Mouse (Mus musculus): ENCODE measurements around the gene Loxl3. TPM values are rescaled to one million over a fixed set of nuclear protein-coding genes. Genes with fewer than 3 reads are reported as not detected.

The Loxl3 gene
- total RNA-seq, 2 experiments from 2014 or later, result 6.0 to 6.8 TPM

DNA sequence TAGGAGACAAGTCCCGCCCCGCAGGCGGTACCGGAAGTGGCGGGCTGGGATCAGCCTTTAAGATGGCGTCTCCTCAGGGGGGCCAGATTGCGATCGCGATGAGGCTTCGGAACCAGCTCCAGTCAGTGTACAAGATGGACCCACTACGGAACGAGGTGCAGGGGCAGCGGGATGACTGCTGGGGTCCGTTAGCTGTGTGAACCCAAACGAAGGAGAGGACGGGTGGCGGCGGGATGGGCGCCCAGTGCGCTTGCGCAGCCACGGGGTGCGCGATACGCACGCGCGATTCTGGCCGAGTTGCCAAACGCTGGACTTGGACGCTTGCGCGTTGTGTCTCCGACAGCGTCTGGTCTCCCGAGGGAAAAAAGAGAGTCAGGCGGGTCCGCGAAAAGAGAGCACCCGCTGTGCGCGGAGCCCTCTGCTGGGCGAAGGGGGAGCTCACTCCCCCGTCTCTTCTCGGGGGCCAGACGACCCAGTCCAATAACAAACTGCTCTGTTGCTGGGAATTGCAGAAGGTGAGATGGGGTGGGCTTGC is 44.4 kb downstream of the Loxl3 start:
- peak; percentile 99 to 100 for DNase-seq
- intact Hi-C loops (cut with DNase I), result loop anchor here (1.0 kb wide), 1 partner anchor 22 kb away; no protein-coding TSS in a partner anchor

- DNase-seq, result no peak
- intact Hi-C loops (cut with DNase I), result no loop called here
Measured at GRCm38 (mm10) chr6:83080210-83080609, 46.2 kb downstream of the Loxl3 start.

GRCm38 (mm10) chr6:83083497-83083896 is 49.5 kb downstream of the Loxl3 start:
- intact Hi-C loops (cut with DNase I), result no loop called here
- DNase-seq, result no peak

- DNase-seq, result no peak
- intact Hi-C loops (cut with DNase I), result no loop called here
Measured at GRCm38 (mm10) chr6:83084477-83084876, 50.5 kb downstream of the Loxl3 start.

GRCm38 (mm10) chr6:83086121-83087035 is 52.4 kb downstream of the Loxl3 start, which contains the start of gene Lbx2:
Lbx2 (plus strand) TSS chr6:83086367.
- intact Hi-C loops (cut with DNase I), result no loop called here
- peak in 1 of 2 experiments; percentile 24 for DNase-seq

DNA sequence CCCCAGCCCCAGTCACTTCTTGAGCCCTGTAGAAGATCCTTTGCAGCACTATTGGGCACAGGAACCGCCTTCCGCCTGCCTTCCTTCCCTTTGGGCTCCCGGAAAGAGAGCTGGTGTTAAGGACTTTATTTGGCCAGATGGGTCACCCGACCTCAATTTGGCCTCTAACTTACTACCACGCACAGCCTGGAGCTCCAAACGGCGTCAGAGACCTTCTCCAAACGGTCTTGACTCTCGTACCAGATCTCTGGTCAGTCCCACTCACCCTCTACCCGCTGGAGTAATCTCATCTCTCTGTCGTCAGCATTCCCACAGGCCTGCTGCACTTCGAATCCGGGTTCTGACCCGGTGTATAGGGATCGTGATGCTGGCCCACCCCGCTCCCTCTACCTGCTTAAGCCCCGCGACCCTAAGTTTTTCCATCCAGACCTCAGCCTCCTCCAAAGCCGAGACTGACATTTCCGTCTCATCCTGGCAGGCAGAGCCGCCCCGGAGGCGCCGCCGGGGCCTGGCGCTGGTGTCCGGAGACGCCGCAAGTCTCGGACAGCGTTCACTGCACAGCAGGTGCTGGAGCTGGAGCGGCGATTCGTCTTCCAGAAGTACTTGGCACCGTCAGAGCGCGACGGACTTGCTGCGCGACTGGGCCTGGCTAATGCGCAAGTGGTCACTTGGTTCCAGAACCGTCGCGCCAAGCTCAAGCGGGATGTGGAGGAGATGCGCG is 53.4 kb downstream of the Loxl3 start:
- peak; percentile 39 to 56 for DNase-seq
- intact Hi-C loops (cut with DNase I), result no loop called here

DNA sequence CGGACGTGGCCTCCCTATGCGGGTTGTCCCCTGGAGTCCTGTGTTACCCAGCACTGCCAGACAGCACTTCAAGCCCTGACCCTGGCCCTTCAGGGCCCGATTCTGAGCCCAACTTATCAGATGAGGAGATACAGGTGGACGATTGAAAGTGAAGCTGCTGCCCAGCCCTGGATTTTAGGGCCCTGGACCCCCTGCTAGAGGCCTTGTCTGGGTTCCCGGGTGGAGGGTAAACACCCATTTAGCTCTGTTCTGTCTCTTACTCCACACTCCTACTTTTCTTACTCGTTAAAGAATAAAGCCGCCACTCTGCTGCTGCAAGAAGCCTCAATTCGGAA is 53.9 kb downstream of the Loxl3 start:
- no peak for DNase-seq

GRCm38 (mm10) chr6:83092416-83093127 is 58.6 kb downstream of the Loxl3 start:
- intact Hi-C loops (cut with DNase I), result no loop called here
- DNase-seq, result peak; percentile 46 to 54

More for the DNA sequence above, 53.9 kb downstream of the Loxl3 start:
- intact Hi-C loops (cut with DNase I), result no loop called here

DNA sequence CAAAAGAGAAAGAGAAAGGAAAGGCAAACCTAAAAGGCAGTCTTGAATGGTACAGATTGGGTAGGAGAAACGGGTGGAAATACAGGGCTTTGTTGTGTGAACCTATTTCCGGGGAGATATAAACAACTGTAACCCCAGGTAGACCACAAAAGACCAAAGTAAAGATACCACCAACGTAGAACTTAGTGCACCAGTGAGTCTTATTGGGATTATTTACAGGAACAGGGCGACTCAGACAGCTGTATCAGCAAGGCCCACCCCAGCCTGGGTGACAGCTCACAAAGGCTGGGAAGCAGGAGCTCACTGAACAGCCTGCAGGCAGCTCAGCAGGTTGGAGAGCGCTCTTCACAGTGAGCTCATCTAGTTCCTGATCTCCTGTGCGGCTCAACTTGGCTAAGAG is 62.0 kb downstream of the Loxl3 start:
- DNase-seq, result no peak
- intact Hi-C loops (cut with DNase I), result no loop called here

DNA sequence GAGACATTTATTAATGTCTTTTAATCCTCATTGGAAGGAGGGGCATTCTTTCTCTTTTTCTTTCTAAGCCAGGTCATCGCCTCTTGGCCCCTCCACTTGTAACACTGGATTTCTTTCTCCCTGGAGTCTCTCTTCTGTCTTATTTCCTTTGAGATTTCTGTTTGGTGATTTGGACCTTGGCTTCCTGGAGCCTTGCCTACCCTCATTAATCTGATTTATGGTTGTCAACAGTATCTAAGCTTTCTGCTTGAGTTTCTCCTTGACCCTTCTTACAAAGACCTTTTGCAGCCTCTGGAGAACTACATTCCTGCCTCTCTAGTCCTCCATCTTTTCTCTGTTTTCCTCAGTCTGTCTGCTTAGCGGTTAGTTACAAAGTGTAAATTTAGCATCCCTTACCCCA is 64.4 kb downstream of the Loxl3 start:
- no peak for DNase-seq
- intact Hi-C loops (cut with DNase I), result no loop called here

GRCm38 (mm10) chr6:83101316-83101687 is 67.3 kb downstream of the Loxl3 start, which contains the start of the genes Ccdc142 and Gm42688:
Ccdc142 (plus strand) TSS chr6:83101601.
Gm42688 (plus strand) TSS chr6:83101617.
- intact Hi-C loops (cut with DNase I), result loop anchor here (1.0 to 2.0 kb wide), 2 partner anchors 47 to 105 kb away; partner anchors contain the start of genes Aup1 and Htra2
- peak; percentile 93 to 94 for DNase-seq

- intact Hi-C loops (cut with DNase I), result loop anchor here (1.0 to 2.0 kb wide), 2 partner anchors 47 to 106 kb away; partner anchors contain the start of genes Aup1 and Htra2
- peak; percentile 75 to 78 for DNase-seq
Measured at GRCm38 (mm10) chr6:83101688-83102556, 67.9 kb downstream of the Loxl3 start.

Small RNA genes lying within 50 kb of the gene (microRNA-seq; reads per million reads assigned to microRNA genes)
- gene Mir3470a (0 reads per million in 2 experiments), gene Mir7040 (0 reads per million in 2 experiments)

Other genes starting within 250 kb of the Loxl3 start
- gene Sema4f, start 94.4 kb upstream of the Loxl3 start, total RNA-seq (2021), result under 1 TPM; 0.22 to 0.29 TPM
- gene M1ap, start 87.3 kb upstream of the Loxl3 start, total RNA-seq (2021), result under 1 TPM in 1 of 2 experiments, not detected in 1; 0.53 TPM
- gene Dok1, start 702 bp upstream of the Loxl3 start, total RNA-seq (2021), result 1 to 10 TPM; 5.2 to 6.8 TPM
- 10 to 100 TPM; 74.2 to 85.8 TPM for gene Aup1, start 20.3 kb downstream of the Loxl3 start, total RNA-seq (2021)
- gene Htra2, start 21.1 kb downstream of the Loxl3 start, total RNA-seq (2021), result 10 to 100 TPM; 32.9 to 35.6 TPM
- gene Dqx1, start 23.7 kb downstream of the Loxl3 start, total RNA-seq (2021), result under 1 TPM; 0.22 to 0.55 TPM
- not detected for gene Tlx2, start 36.1 kb downstream of the Loxl3 start, total RNA-seq (2021)
- 1 to 10 TPM; 6.9 to 8.7 TPM for gene Pcgf1, start 43.7 kb downstream of the Loxl3 start, total RNA-seq (2021)
- gene Lbx2, start 52.2 kb downstream of the Loxl3 start, total RNA-seq (2021), result 1 to 10 TPM in 1 of 2 experiments, under 1 TPM in 1; 0.55 to 1.3 TPM
- 1 to 10 TPM; 2.3 to 2.7 TPM for gene Ccdc142, start 67.4 kb downstream of the Loxl3 start, total RNA-seq (2021)
- 1 to 10 TPM; 1.9 to 2.1 TPM for gene Gm42688, start 67.4 kb downstream of the Loxl3 start, total RNA-seq (2021)
- gene Mrpl53, start 74.9 kb downstream of the Loxl3 start, total RNA-seq (2021), result 100 to 1,000 TPM; 111 to 125 TPM
- 10 to 100 TPM; 13.4 to 15.8 TPM for gene Mogs, start 81.3 kb downstream of the Loxl3 start, total RNA-seq (2021)
- gene Wbp1, start 87.4 kb downstream of the Loxl3 start, total RNA-seq (2021), result 10 to 100 TPM; 83.1 to 83.9 TPM
- gene Ino80b, start 91.3 kb downstream of the Loxl3 start, total RNA-seq (2021), result 10 to 100 TPM; 14.6 to 17.6 TPM
- gene Rtkn, start 101.3 kb downstream of the Loxl3 start, total RNA-seq (2021), result 10 to 100 TPM; 10.7 to 11.7 TPM
- gene Wdr54, start 122.2 kb downstream of the Loxl3 start, total RNA-seq (2021), result 1 to 10 TPM; 1.7 to 1.8 TPM
- gene 1700003E16Rik, start 122.2 kb downstream of the Loxl3 start, total RNA-seq (2021), result under 1 TPM in 1 of 2 experiments, not detected in 1; 0.12 TPM
- gene Dctn1, start 131.7 kb downstream of the Loxl3 start, total RNA-seq (2021), result 100 to 1,000 TPM; 121 to 127 TPM
- gene Slc4a5, start 185.7 kb downstream of the Loxl3 start, total RNA-seq (2021), result not detected